Mouse (Mus musculus) liver, postnatal 0 days (tissue): Measurements from ENCODE around the gene Crim1. TPM values are rescaled to one million over a fixed set of nuclear protein-coding genes. Genes with fewer than 3 reads are reported as not detected.

ENCODE experiments used
- ATAC-seq: fragments of 200-750 bp; cut with Nextera tagmentation; 2 replicates; pipeline ENCODE4 v1.8.0; 2017; ENCODE audit warnings: mild to moderate bottlenecking, moderate library complexity
- DNase-seq: peaks from one replicate; pipeline ENCODE4 v3.0.0-alpha.2; 2016
- H3K27ac ChIP-seq: fragments of 300-500 bp; sonication (generic); 2 replicates; pipeline ENCODE4 v1.5.1; 2014; ENCODE audit warnings: antibody characterized with exemption, moderate library complexity, mild to moderate bottlenecking, low read depth
- H3K27me3 ChIP-seq: fragments of 300-500 bp; sonication (generic); 2 replicates; pipeline ENCODE4 v1.6.1; 2014; ENCODE audit warnings: low read length, control low read depth, mixed read lengths; ENCODE audit not compliant: insufficient read depth
- H3K36me3 ChIP-seq: fragments of 300-500 bp; sonication (generic); replicated peaks from 2 replicates; pipeline ENCODE4 v1.6.1; 2014; ENCODE audit warnings: mild to moderate bottlenecking, control low read depth, low read length, moderate library complexity, mixed read lengths; ENCODE audit not compliant: insufficient read depth
- H3K4me1 ChIP-seq: fragments of 300-500 bp; sonication (generic); 2 replicates; pipeline ENCODE4 v1.6.1; 2014; ENCODE audit warnings: antibody characterized with exemption, mild to moderate bottlenecking, control low read depth; ENCODE audit not compliant: insufficient read depth
- H3K4me2 ChIP-seq: fragments of 300-500 bp; sonication (generic); 2 replicates; pipeline ENCODE4 v1.6.1; 2014; ENCODE audit warnings: low read depth, mild to moderate bottlenecking, low read length, moderate library complexity, mixed read lengths
- H3K4me3 ChIP-seq: fragments of 300-500 bp; sonication (generic); 2 replicates; pipeline ENCODE4 v1.5.1; 2014; ENCODE audit warnings: low read depth, low read length
- H3K9ac ChIP-seq: fragments of 300-500 bp; sonication (generic); replicated peaks from 2 replicates; pipeline ENCODE4 v1.6.1; 2014; ENCODE audit warnings: mild to moderate bottlenecking, moderate library complexity
- H3K9me3 ChIP-seq: fragments of 300-500 bp; sonication (generic); 2 replicates; pipeline ENCODE4 v1.6.1; 2016; ENCODE audit warnings: mild to moderate bottlenecking, control low read depth, low read length, mixed read lengths
- CTCF ChIP-seq: sonication (generic); IDR thresholded peaks from 2 replicates; pipeline ENCODE4 v1.5.1; 2016; ENCODE audit warnings: antibody characterized with exemption, low read depth
- EP300 ChIP-seq: IDR thresholded peaks from 2 replicates; pipeline ENCODE4 v1.6.1; 2016; ENCODE audit warnings: antibody characterized with exemption, low read depth, mild to moderate bottlenecking
- WGBS: fragments of 180-500 bp; shearing (Covaris S2); extraction: QIAGEN DNeasy Blood & Tissue Kit; methylation state at CpG from one replicate; pipeline ENCODE4 v1.1.7; 2014; ENCODE audit not compliant: insufficient replicate concordance; 5-methylcytosine and 5-hydroxymethylcytosine counted together
- polyA plus RNA-seq: library from polyadenylated mRNA; unstranded; fragments of >200 nt; fragmentation: Nextera tagmentation; extraction: Ambion mirVana; gene quantifications from 2 replicates; pipeline ENCODE4 v1.2.1, GENCODE M21; 2015

The Crim1 gene
- polyA plus RNA-seq, 1 experiment from 2014 or later: 0.86 TPM

GRCm38 (mm10) chr17:78254256-78254655, 54.2 kb downstream of the Crim1 start:
- no peak for DNase-seq
- Histone ChIP-seq H3K36me3 (no peaks in the 10 kb centered on the region), H3K4me2 (no peak overlapping the region), H3K4me1 (0 out of 2 replicates have a peak, but pooled peaks cover 3% of the 10 kb centered on the region), H3K27me3 (no peaks in the 10 kb centered on the region), H3K4me3 (no peak overlapping the region), H3K9me3 (no peaks in the 10 kb centered on the region), H3K27ac (no peak overlapping the region), H3K9ac (no peak overlapping the region)
- WGBS: 68% methylated on average over 8 of the region's 8 CpGs
- no peak for TF ChIP-seq CTCF
- TF ChIP-seq EP300: no peak
- no peak for ATAC-seq

- H3K9me3 ChIP-seq: no peaks in the 10 kb centered on the region
- WGBS: 88% methylated on average over 9 of the region's 9 CpGs
- DNase-seq: no peak
- no peak for TF ChIP-seq CTCF
- TF ChIP-seq EP300: no peak
- H3K4me2 ChIP-seq: no peak overlapping the region
- H3K9ac ChIP-seq: no peak overlapping the region
- H3K4me3 ChIP-seq: no peak overlapping the region
- no peaks in the 10 kb centered on the region for H3K27me3 ChIP-seq
- H3K4me1 ChIP-seq: no peaks in the 10 kb centered on the region
- H3K27ac ChIP-seq: no peak overlapping the region
- no peaks in the 10 kb centered on the region for H3K36me3 ChIP-seq
- no peak for ATAC-seq
Measured at GRCm38 (mm10) chr17:78255711-78256110, 55.7 kb downstream of the Crim1 start.

- Histone ChIP-seq H3K4me2 (no peak overlapping the region), H3K27me3 (no peaks in the 10 kb centered on the region), H3K36me3 (no peaks in the 10 kb centered on the region), H3K27ac (no peak overlapping the region), H3K9me3 (no peaks in the 10 kb centered on the region), H3K4me1 (no peaks in the 10 kb centered on the region), H3K9ac (no peak overlapping the region), H3K4me3 (no peak overlapping the region)
- ATAC-seq: no peak
- DNase-seq: no peak
- 73% methylated on average over 8 of the region's 8 CpGs for WGBS
- TF ChIP-seq EP300 (no peak), CTCF (no peak)
Measured at GRCm38 (mm10) chr17:78256534-78256933, 56.5 kb downstream of the Crim1 start.

GRCm38 (mm10) chr17:78261684-78262083, 61.6 kb downstream of the Crim1 start:
- Histone ChIP-seq H3K9me3 (no peaks in the 10 kb centered on the region), H3K27me3 (no peaks in the 10 kb centered on the region), H3K27ac (no peak overlapping the region), H3K4me1 (no peaks in the 10 kb centered on the region; the same call in 1 of the 2 replicates), H3K4me2 (no peak overlapping the region), H3K4me3 (no peak overlapping the region), H3K9ac (no peak overlapping the region), H3K36me3 (no peaks in the 10 kb centered on the region)
- TF ChIP-seq EP300 (no peak), CTCF (no peak)
- DNase-seq: no peak
- WGBS: 82% methylated on average over 4 of the region's 4 CpGs
- no peak for ATAC-seq

GRCm38 (mm10) chr17:78264116-78264515, 64.1 kb downstream of the Crim1 start:
- 67% methylated on average over 11 of the region's 11 CpGs for WGBS
- TF ChIP-seq CTCF (no peak), EP300 (no peak)
- Histone ChIP-seq H3K9me3 (no peaks in the 10 kb centered on the region), H3K27ac (no peak overlapping the region), H3K4me1 (no peaks in the 10 kb centered on the region; the same call in 1 of the 2 replicates), H3K27me3 (no peaks in the 10 kb centered on the region), H3K4me2 (no peak overlapping the region), H3K4me3 (no peak overlapping the region), H3K36me3 (no peaks in the 10 kb centered on the region), H3K9ac (no peak overlapping the region)
- DNase-seq: no peak
- ATAC-seq: no peak

GRCm38 (mm10) chr17:78265135-78265534, 65.1 kb downstream of the Crim1 start:
- H3K36me3 ChIP-seq: no peaks in the 10 kb centered on the region
- no peak for DNase-seq
- H3K9ac ChIP-seq: no peak overlapping the region
- no peak for ATAC-seq
- H3K27me3 ChIP-seq: no peaks in the 10 kb centered on the region
- H3K4me2 ChIP-seq: no peak overlapping the region
- no peak overlapping the region for H3K27ac ChIP-seq
- no peaks in the 10 kb centered on the region for H3K9me3 ChIP-seq
- H3K4me3 ChIP-seq: no peak overlapping the region
- WGBS: 73% methylated on average over 7 of the region's 7 CpGs
- no peaks in the 10 kb centered on the region; the same call in 1 of the 2 replicates for H3K4me1 ChIP-seq
- no peak for TF ChIP-seq CTCF

- WGBS: 72% methylated on average over 2 of the region's 2 CpGs
- Histone ChIP-seq H3K27ac (no peak overlapping the region), H3K4me1 (no peaks in the 10 kb centered on the region; the same call in 1 of the 2 replicates), H3K9me3 (no peaks in the 10 kb centered on the region), H3K27me3 (no peaks in the 10 kb centered on the region), H3K4me3 (no peak overlapping the region), H3K9ac (no peak overlapping the region), H3K36me3 (no peaks in the 10 kb centered on the region), H3K4me2 (no peak overlapping the region)
- ATAC-seq (no peak), DNase-seq (no peak)
- TF ChIP-seq EP300 (no peak), CTCF (no peak)
Measured at GRCm38 (mm10) chr17:78266271-78266670, 66.2 kb downstream of the Crim1 start.
